Mouse (Mus musculus) embryonic stem cell, embryonic (primary cell): ENCODE data around the gene Ache.

Source experiments
- CTCF ChIA-PET, 4 experiments: fragments of 300-600 bp in 2 of 4; fragments of 350-600 bp in 2 of 4; sonication (Branson Sonifier 250); formaldehyde crosslinking; loops; one replicate each; lab custom pipeline; 2022; ENCODE audit warnings: inconsistent platforms in 2 of 4; lab: Charles Lee
- POLR2A ChIA-PET, 4 experiments: fragments of 300-600 bp in 2 of 4; fragments of 350-600 bp in 2 of 4; sonication (Branson Sonifier 250); formaldehyde crosslinking; loops; one replicate each; lab custom pipeline; 2022; ENCODE audit warnings: antibody characterized with exemption in 4 of 4, inconsistent platforms in 1 of 4; lab: Charles Lee

The Ache gene

GRCm38 (mm10) chr5:137308356-137308755, 21.0 kb downstream of the Ache start:
- CTCF ChIA-PET, result interaction anchor here in 3 of 4 experiments (0.5 to 1.4 kb wide), 3 partner anchors 177 to 194 kb away, joined by 4 to 7 read pairs (median 5); partner anchors contain the start of gene Pop7 (in 2 of the 3)
- POLR2A ChIA-PET, result interaction anchor here (0.5 to 7.1 kb wide), 32 partner anchors 8 to 444 kb away, joined by 3 to 135 read pairs (median 4); partner anchors contain the start of genes Slc12a9 (in 3 of the 4), Ufsp1 (in 3 of the 4), Ache (in 2 of the 4) and Pop7 (in 2 of the 4)

GRCm38 (mm10) chr5:137313466-137314192, 26.3 kb downstream of the Ache start:
- ChIA-PET CTCF (interaction anchor here in 1 of 4 experiments (0.5 to 1.0 kb wide), 2 partner anchors 20 to 139 kb away, joined by 4 to 5 read pairs; partner anchors contain the start of gene Slc12a9), POLR2A (interaction anchor here in 2 of 4 experiments (0.6 to 1.7 kb wide), 12 partner anchors 8 to 428 kb away, joined by 3 to 9 read pairs (median 4); partner anchors contain the start of genes Pop7 (in 2 of the 2), Ache (in 1 of the 2), Nyap1 (in 1 of the 2) and Slc12a9 (in 1 of the 2))

- CTCF ChIA-PET, result interaction anchor here in 2 of 4 experiments (0.6 to 1.0 kb wide), 2 partner anchors 20 to 1825 kb away, joined by 3 to 5 read pairs; partner anchors contain the start of gene Slc12a9 (in 1 of the 2)
Observed at GRCm38 (mm10) chr5:137314193-137315083, 27.1 kb downstream of the Ache start, which contains the start of gene Trip6. TSS of gene Trip6 (minus strand) at chr5:137314404.

GRCm38 (mm10) chr5:137315084-137315903, 28.0 kb downstream of the Ache start:
- POLR2A ChIA-PET, result interaction anchor here in 2 of 4 experiments (0.9 to 3.2 kb wide), 6 partner anchors 9 to 29 kb away, joined by 3 to 30 read pairs (median 6); partner anchors contain the start of genes Slc12a9 (in 1 of the 2) and Srrt (in 1 of the 2)
- CTCF ChIA-PET, result interaction anchor here in 3 of 4 experiments (0.6 to 1.5 kb wide), 5 partner anchors 8 to 39 kb away, joined by 3 to 5 read pairs (median 3); partner anchors contain the start of genes Slc12a9 (in 1 of the 3) and Srrt (in 1 of the 3)

More at GRCm38 (mm10) chr5:137314193-137315083, 27.1 kb downstream of the Ache start, which contains the start of gene Trip6:
- POLR2A ChIA-PET, result interaction anchor here in 2 of 4 experiments (0.6 to 3.2 kb wide), 12 partner anchors 8 to 427 kb away, joined by 3 to 30 read pairs (median 4); partner anchors contain the start of genes Ache (in 1 of the 2), Nyap1 (in 1 of the 2), Pop7 (in 1 of the 2) and Slc12a9 (in 1 of the 2)

- ChIA-PET CTCF (interaction anchor here in 1 of 4 experiments (0.6 kb wide), 1 partner anchor 59 kb away, joined by 9 read pairs; no protein-coding TSS in a partner anchor), POLR2A (interaction anchor here in 2 of 4 experiments (1.1 to 3.2 kb wide), 4 partner anchors 10 to 27 kb away, joined by 4 to 30 read pairs (median 6); partner anchors contain the start of gene Srrt (in 2 of the 2))
Observed at GRCm38 (mm10) chr5:137317361-137317760, 30.0 kb downstream of the Ache start.

GRCm38 (mm10) chr5:137318570-137318969, 31.3 kb downstream of the Ache start:
- ChIA-PET CTCF (no interaction called here), POLR2A (interaction anchor here in 2 of 4 experiments (0.5 to 1.3 kb wide), 2 partner anchors 11 kb away, joined by 6 to 8 read pairs; partner anchors contain the start of gene Srrt (in 2 of the 2))

GRCm38 (mm10) chr5:137320996-137321395, 33.7 kb downstream of the Ache start:
- CTCF ChIA-PET, result no interaction called here
- POLR2A ChIA-PET, result interaction anchor here in 2 of 4 experiments (0.6 to 1.3 kb wide), 3 partner anchors 16 to 154 kb away, joined by 3 to 5 read pairs (median 3); no protein-coding TSS in a partner anchor

GRCm38 (mm10) chr5:137330910-137331309, 43.6 kb downstream of the Ache start:
- ChIA-PET CTCF (no interaction called here), POLR2A (interaction anchor here in 1 of 4 experiments (0.6 to 1.1 kb wide), 2 partner anchors 25 to 84 kb away, joined by 3 read pairs; no protein-coding TSS in a partner anchor)

- ChIA-PET CTCF (interaction anchor here (0.6 to 3.0 kb wide), 23 partner anchors 12 to 828 kb away, joined by 3 to 30 read pairs (median 5); partner anchors contain the start of genes Pop7 (in 2 of the 4), Cops6 (in 1 of the 4), Ephb4 (in 1 of the 4) and Trip6 (in 1 of the 4)), POLR2A (interaction anchor here (0.6 to 7.2 kb wide), 33 partner anchors 8 to 1397 kb away, joined by 3 to 60 read pairs (median 4); partner anchors contain the start of genes Srrt (in 3 of the 4), Ephb4 (in 2 of the 4), Plod3 (in 1 of the 4) and Pop7 (in 1 of the 4))
Observed at GRCm38 (mm10) chr5:137332857-137333511, 45.7 kb downstream of the Ache start.

- CTCF ChIA-PET, result interaction anchor here (0.5 to 3.0 kb wide), 37 partner anchors 11 to 827 kb away, joined by 3 to 30 read pairs (median 4); partner anchors contain the start of genes Pop7 (in 3 of the 4), Cops6 (in 1 of the 4), Ephb4 (in 1 of the 4) and Ift22 (in 1 of the 4)
- POLR2A ChIA-PET, result interaction anchor here (0.6 to 7.2 kb wide), 48 partner anchors 8 to 445 kb away, joined by 3 to 60 read pairs (median 4); partner anchors contain the start of genes Ephb4 (in 3 of the 4), Srrt (in 3 of the 4), Pcolce (in 1 of the 4) and Plod3 (in 1 of the 4)
Observed at GRCm38 (mm10) chr5:137333512-137334174, 46.3 kb downstream of the Ache start, which contains the start of gene Slc12a9. TSS of gene Slc12a9 (minus strand) at chr5:137333597.

GRCm38 (mm10) chr5:137334317-137334716, 47.0 kb downstream of the Ache start:
- ChIA-PET CTCF (interaction anchor here (0.5 to 3.0 kb wide), 26 partner anchors 10 to 426 kb away, joined by 3 to 30 read pairs (median 5); partner anchors contain the start of genes Pop7 (in 3 of the 4), Ephb4 (in 1 of the 4), Ift22 (in 1 of the 4) and Trip6 (in 1 of the 4)), POLR2A (interaction anchor here (0.6 to 7.2 kb wide), 40 partner anchors 9 to 445 kb away, joined by 3 to 60 read pairs (median 4); partner anchors contain the start of genes Ephb4 (in 3 of the 4), Srrt (in 2 of the 4), Fis1 (in 1 of the 4) and Plod3 (in 1 of the 4))

- CTCF ChIA-PET, result interaction anchor here in 1 of 4 experiments (0.7 to 3.0 kb wide), 3 partner anchors 23 to 766 kb away, joined by 3 to 30 read pairs (median 4); partner anchors contain the start of gene Ache
- POLR2A ChIA-PET, result interaction anchor here in 3 of 4 experiments (0.6 to 7.2 kb wide), 11 partner anchors 12 to 454 kb away, joined by 3 to 60 read pairs (median 5); partner anchors contain the start of genes Ephb4 (in 2 of the 3), Fis1 (in 1 of the 3) and Pop7 (in 1 of the 3)
Observed at GRCm38 (mm10) chr5:137335066-137335465, 47.7 kb downstream of the Ache start.

- CTCF ChIA-PET, result interaction anchor here in 3 of 4 experiments (0.6 to 1.7 kb wide), 13 partner anchors 12 to 862 kb away, joined by 3 to 10 read pairs (median 3); partner anchors contain the start of genes Ephb4 (in 1 of the 3) and Pop7 (in 1 of the 3)
Observed at GRCm38 (mm10) chr5:137337190-137337589, 49.9 kb downstream of the Ache start.

More at GRCm38 (mm10) chr5:137337190-137337589, 49.9 kb downstream of the Ache start:
- POLR2A ChIA-PET, result interaction anchor here (0.5 to 7.2 kb wide), 47 partner anchors 12 to 1402 kb away, joined by 3 to 76 read pairs (median 4); partner anchors contain the start of genes Ephb4 (in 3 of the 4), Pop7 (in 3 of the 4), Fis1 (in 2 of the 4) and Srrt (in 2 of the 4)
